Mouse (Mus musculus) CH12.LX (cell line): Measurements from ENCODE around the gene Vdr. TPM values are rescaled to one million over a fixed set of nuclear protein-coding genes. Genes with fewer than 3 reads are reported as not detected.

Source experiments
- DNase-seq: peaks from one replicate; pipeline ENCODE4 v3.0.0-alpha.2; 2013; ENCODE audit errors: extremely low read depth
- H3K27ac ChIP-seq: 2 replicates; pipeline ENCODE4 v1.5.1; 2012; ENCODE audit warnings: low read depth, mild to moderate bottlenecking, control low read depth, moderate library complexity; ENCODE audit not compliant: insufficient read depth
- H3K27me3 ChIP-seq: replicated peaks from 2 replicates; pipeline ENCODE3; 2012; ENCODE audit warnings: inconsistent platforms
- H3K36me3 ChIP-seq, 2 experiments: replicated peaks in 1 of 2; 2 replicates each; pipeline versions ENCODE3 to v1.6.1; 2012; ENCODE audit warnings: inconsistent platforms in 1 of 2, low read length in 1 of 2, mild to moderate bottlenecking in 1 of 2, mixed read lengths in 1 of 2, moderate library complexity in 1 of 2; ENCODE audit not compliant: control insufficient read depth in 1 of 2, insufficient read depth in 1 of 2
- H3K4me1 ChIP-seq, 2 experiments: 2 replicates each; pipeline ENCODE4 v1.6.1; 2012; ENCODE audit warnings: inconsistent platforms in 1 of 2, moderate library complexity in 1 of 2; ENCODE audit not compliant: insufficient read depth in 2 of 2, control insufficient read depth in 1 of 2
- H3K4me2 ChIP-seq: 2 replicates; pipeline ENCODE4 v1.6.1; 2012; ENCODE audit warnings: low read depth, mild to moderate bottlenecking, control low read depth; ENCODE audit not compliant: poor library complexity, insufficient read depth, severe bottlenecking
- H3K4me3 ChIP-seq, 3 experiments: fragments of 150-350 bp in 1 of 3; sonication (generic) in 1 of 3; replicated peaks in 1 of 3; 2 replicates each; pipeline versions ENCODE3 to v1.5.1; 2011 to 2012; ENCODE audit warnings: low read depth in 2 of 3, low read length in 2 of 3, mild to moderate bottlenecking in 2 of 3, moderate library complexity in 2 of 3, control low read depth in 1 of 3, improper control_type of control experiment in 1 of 3, inconsistent platforms in 1 of 3, mixed read lengths in 1 of 3; ENCODE audit not compliant: poor library complexity in 1 of 3
- H3K79me2 ChIP-seq: replicated peaks from 2 replicates; pipeline ENCODE4 v1.6.1; 2012; ENCODE audit warnings: mild to moderate bottlenecking, moderate library complexity; ENCODE audit not compliant: control insufficient read depth, poor library complexity, insufficient read depth, severe bottlenecking; ENCODE audit errors: extremely low read depth
- H3K9ac ChIP-seq: 2 replicates; pipeline ENCODE4 v1.6.1; 2012; ENCODE audit warnings: low read depth, mild to moderate bottlenecking, control low read depth, moderate library complexity; ENCODE audit not compliant: insufficient read depth
- H3K9me3 ChIP-seq: replicated peaks from 2 replicates; pipeline ENCODE3; 2012; ENCODE audit warnings: low read length, inconsistent platforms, mixed read lengths
- BHLHE40 ChIP-seq: IDR thresholded peaks from 2 replicates; pipeline ENCODE4 v1.6.1; 2011; ENCODE audit warnings: mild to moderate bottlenecking, low read depth, low read length, improper control_type of control experiment
- CHD1 ChIP-seq: IDR thresholded peaks from 2 replicates; pipeline ENCODE4 v1.6.1; 2012; ENCODE audit warnings: low read depth, low read length, improper control_type of control experiment, inconsistent platforms
- CHD2 ChIP-seq: IDR thresholded peaks from 2 replicates; pipeline ENCODE4 v1.6.1; 2011; ENCODE audit warnings: low read length, improper control_type of control experiment
- CTCF ChIP-seq, 2 experiments: IDR thresholded peaks in 1 of 2; conservative IDR thresholded peaks in 1 of 2; 2 replicates each; pipeline ENCODE4 v1.5.1; 2011 to 2012; ENCODE audit warnings: low read depth in 2 of 2, low read length in 2 of 2, improper control_type of control experiment in 1 of 2, inconsistent platforms in 1 of 2, mild to moderate bottlenecking in 1 of 2, moderate library complexity in 1 of 2
- E2F4 ChIP-seq: IDR thresholded peaks from 2 replicates; pipeline ENCODE4 v1.6.1; 2011; ENCODE audit warnings: low read depth, low read length, improper control_type of control experiment; ENCODE audit not compliant: insufficient replicate concordance
- ELF1 ChIP-seq: IDR thresholded peaks from 2 replicates; pipeline ENCODE4 v1.6.1; 2014; ENCODE audit warnings: low read depth, mild to moderate bottlenecking, inconsistent platforms, low read length, improper control_type of control experiment
- ETS1 ChIP-seq: conservative IDR thresholded peaks from 2 replicates; pipeline ENCODE4 v1.6.1; 2012; ENCODE audit warnings: low read depth, mild to moderate bottlenecking, inconsistent platforms, low read length, improper control_type of control experiment, moderate library complexity
- HCFC1 ChIP-seq: IDR thresholded peaks from 2 replicates; pipeline ENCODE4 v1.6.1; 2012; ENCODE audit warnings: low read depth, mild to moderate bottlenecking, inconsistent platforms, low read length, improper control_type of control experiment
- JUND ChIP-seq: conservative IDR thresholded peaks from 2 replicates; pipeline ENCODE4 v1.6.1; 2011; ENCODE audit warnings: low read depth, low read length, improper control_type of control experiment
- MAFK ChIP-seq: IDR thresholded peaks from 2 replicates; pipeline ENCODE4 v1.6.1; 2011; ENCODE audit warnings: low read length, improper control_type of control experiment; ENCODE audit not compliant: insufficient replicate concordance
- MAX ChIP-seq: IDR thresholded peaks from 2 replicates; pipeline ENCODE4 v1.6.1; 2011; ENCODE audit warnings: low read length, improper control_type of control experiment
- MAZ ChIP-seq: IDR thresholded peaks from 2 replicates; pipeline ENCODE4 v1.6.1; 2012; ENCODE audit warnings: low read depth, mild to moderate bottlenecking, inconsistent platforms, low read length, improper control_type of control experiment, moderate library complexity
- MEF2A ChIP-seq: IDR thresholded peaks from 2 replicates; pipeline ENCODE4 v1.6.1; 2014; ENCODE audit warnings: low read depth, mild to moderate bottlenecking, inconsistent platforms, low read length, improper control_type of control experiment, borderline replicate concordance
- MXI1 ChIP-seq: IDR thresholded peaks from 2 replicates; pipeline ENCODE4 v1.6.1; 2011; ENCODE audit warnings: mild to moderate bottlenecking, low read depth, low read length, improper control_type of control experiment
- MYC ChIP-seq: IDR thresholded peaks from 2 replicates; pipeline ENCODE4 v1.6.1; 2011; ENCODE audit warnings: low read depth, mild to moderate bottlenecking, improper control_type of control experiment, low read length
- NRF1 ChIP-seq: IDR thresholded peaks from 2 replicates; pipeline ENCODE4 v1.6.1; 2014; ENCODE audit warnings: low read depth, mild to moderate bottlenecking, inconsistent platforms, low read length, improper control_type of control experiment, moderate library complexity
- PAX5 ChIP-seq: IDR thresholded peaks from 2 replicates; pipeline ENCODE4 v1.6.1; 2012; ENCODE audit warnings: low read length, inconsistent platforms, mixed read lengths
- POLR2AphosphoS2 ChIP-seq: IDR thresholded peaks from 2 replicates; pipeline ENCODE4 v1.6.1; 2011; ENCODE audit warnings: low read depth, low read length, improper control_type of control experiment
- SIN3A ChIP-seq: IDR thresholded peaks from 2 replicates; pipeline ENCODE4 v1.6.1; 2012; ENCODE audit warnings: low read length, improper control_type of control experiment, inconsistent platforms
- SMC3 ChIP-seq: IDR thresholded peaks from 2 replicates; pipeline ENCODE4 v1.6.1; 2011; ENCODE audit warnings: low read depth, low read length, improper control_type of control experiment
- TBP ChIP-seq: conservative IDR thresholded peaks from 2 replicates; pipeline ENCODE4 v1.6.1; 2011; ENCODE audit warnings: low read depth, low read length, improper control_type of control experiment
- TCF12 ChIP-seq: IDR thresholded peaks from 2 replicates; pipeline ENCODE4 v1.6.1; 2014; ENCODE audit warnings: low read depth, mild to moderate bottlenecking, inconsistent platforms, low read length, improper control_type of control experiment
- USF1 ChIP-seq: IDR thresholded peaks from 2 replicates; pipeline ENCODE4 v1.6.1; 2014; ENCODE audit warnings: low read depth, mild to moderate bottlenecking, inconsistent platforms, low read length, improper control_type of control experiment
- ZC3H11A ChIP-seq: IDR thresholded peaks from 2 replicates; pipeline ENCODE4 v1.6.1; 2012; ENCODE audit warnings: low read depth, mild to moderate bottlenecking, inconsistent platforms, low read length, improper control_type of control experiment
- ZKSCAN1 ChIP-seq: IDR thresholded peaks from 2 replicates; pipeline ENCODE4 v1.6.1; 2012; ENCODE audit warnings: low read depth, inconsistent platforms, low read length, improper control_type of control experiment, borderline replicate concordance
- dilution Hi-C: fragments of 300-500 bp; cut with MboI; formaldehyde crosslinking; loops from 2 replicates; pipeline ENCODE4 v1.14.3; 2020; ENCODE audit warnings: low sequenced_read_pairs; ENCODE audit not compliant: extremely low pct_unique_long_range_greater_than_20kb, extremely low pct_ligation_motif_present
- in situ Hi-C: fragments of 300-500 bp; cut with MboI; formaldehyde crosslinking; loops from 3 replicates; pipeline ENCODE4 v1.14.3; 2019; ENCODE audit warnings: low sequenced_read_pairs, low pct_ligation_motif_present, low pct_unique_long_range_greater_than_20kb, mixed read lengths
- polyA plus RNA-seq: library from polyadenylated mRNA; unstranded; fragments of >175 nt; gene quantifications from 2 replicates; pipeline ENCODE4 v1.2.1, GENCODE M21; 2012; ENCODE audit warnings: low read depth; ENCODE audit not compliant: insufficient read length
- total RNA-seq, 2 experiments: library from RNA; depleted of rRNA; stranded (reverse); fragments of 300-350 nt in 1 of 2; fragments of >200 nt in 1 of 2; gene quantifications; 2 replicates each; pipeline ENCODE4 v1.2.3; 2012 to 2014

The Vdr gene
- total and polyA plus RNA-seq, 3 experiments = 0.52 to 1.7 (median 0.68) TPM

DNA sequence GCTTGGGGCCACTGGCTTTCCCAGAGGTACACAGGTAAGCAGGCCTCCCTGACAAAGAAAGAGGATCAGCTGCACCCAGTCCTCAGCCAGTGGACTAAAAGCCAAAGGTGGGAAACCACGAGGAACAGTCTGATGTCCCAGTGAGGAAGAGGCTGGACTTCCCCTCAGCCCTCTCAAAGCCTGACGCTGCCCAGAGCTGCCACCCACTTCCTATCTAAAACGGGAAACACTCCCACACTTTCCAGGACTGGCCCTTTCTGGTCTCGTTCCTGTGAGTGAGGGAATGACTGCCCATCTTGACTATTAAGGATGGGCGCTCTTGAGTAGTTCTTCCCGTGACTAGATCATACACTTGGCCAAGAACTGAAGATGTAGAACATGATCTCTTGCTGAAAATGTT, 17.4 kb upstream of the Vdr start:
- Histone ChIP-seq H3K79me2 (no peaks in the 10 kb centered on the region), H3K27ac (no peak overlapping the region), H3K4me1 (peaks cover 7 to 13% of the 10 kb centered on the region in 2 experiments; a peak in 3 of 4 replicates), H3K9me3 (no peaks in the 10 kb centered on the region), H3K36me3 (no peaks in the 10 kb centered on the region), H3K27me3 (peaks cover 20% of the 10 kb centered on the region), H3K4me3 (no peak overlapping the region), H3K9ac (no peak overlapping the region), H3K4me2 (no peak overlapping the region)
- no peak for DNase-seq
- dilution Hi-C loops (no loop called here), in situ Hi-C loops (no loop called here)
- TF ChIP-seq MXI1 (no peak), ZC3H11A (no peak), E2F4 (no peak), POLR2AphosphoS2 (no peak), SMC3 (no peak), USF1 (no peak), JUND (no peak), CTCF (conservative IDR thresholded peaks at IDR 0.05 in 1 of 2, IDR thresholded peaks at IDR 0.05 in 1 of 2; ENCODE audit: low read depth in 2 of 2, low read length in 2 of 2) (no peak), ETS1 (no peak), MAZ (no peak), CHD1 (no peak), SIN3A (no peak), PAX5 (no peak), BHLHE40 (no peak), TBP (no peak), TCF12 (no peak), HCFC1 (no peak), MEF2A (no peak), ZKSCAN1 (no peak), MYC (no peak)

DNA sequence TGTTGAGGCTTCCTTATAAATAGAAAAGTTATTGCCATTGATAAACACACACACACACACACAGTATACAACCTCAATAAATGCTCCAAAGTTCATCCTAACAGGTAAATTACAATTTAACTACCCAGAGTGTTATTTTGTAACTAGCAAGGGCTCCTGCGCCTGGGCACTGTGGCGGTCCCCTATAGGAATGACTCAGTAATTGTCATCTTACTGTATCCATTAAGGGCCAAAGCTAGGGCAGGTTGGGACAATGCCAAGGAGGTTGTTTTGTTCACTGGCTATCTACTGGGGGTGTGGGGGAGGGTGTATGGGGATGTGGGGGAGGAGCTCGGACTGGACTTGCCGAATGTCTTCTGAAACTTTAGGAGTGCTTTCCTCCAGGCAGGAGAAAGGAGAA, 16.6 kb upstream of the Vdr start:
- H3K27me3 ChIP-seq = peaks cover 15% of the 10 kb centered on the region
- no peaks in the 10 kb centered on the region for H3K36me3 ChIP-seq
- H3K79me2 ChIP-seq = no peaks in the 10 kb centered on the region
- DNase-seq = no peak
- no peak overlapping the region for H3K4me2 ChIP-seq
- H3K4me1 ChIP-seq = peaks cover 7 to 13% of the 10 kb centered on the region in 2 experiments; a peak in 3 of 4 replicates
- no peak for TF ChIP-seq CHD2
- no peak for TF ChIP-seq HCFC1
- no peak for TF ChIP-seq MEF2A
- TF ChIP-seq ELF1 = no peak
- TF ChIP-seq MAX = no peak
- TF ChIP-seq POLR2AphosphoS2 = no peak
- TF ChIP-seq NRF1 = no peak
- TF ChIP-seq ZC3H11A = no peak
- no peak for TF ChIP-seq MAFK
- H3K9me3 ChIP-seq = no peaks in the 10 kb centered on the region
- no peak overlapping the region for H3K9ac ChIP-seq
- in situ Hi-C loops = no loop called here
- no peak overlapping the region for H3K27ac ChIP-seq
- dilution Hi-C loops = no loop called here
- no peak overlapping the region for H3K4me3 ChIP-seq
